Mouse (Mus musculus) kidney, embryonic 14.5 days (tissue): ENCODE measurements around the gene Rnpepl1. TPM values are rescaled to one million over a fixed set of nuclear protein-coding genes. Genes with fewer than 3 reads are reported as not detected.
"Not testable (repeated sequence)": the region's sequence is repeated elsewhere in the genome, so short reads cannot be mapped to it uniquely, and the experiment has no call there.

Experiments
- ATAC-seq: fragments of 200-750 bp; cut with Nextera tagmentation; 2 replicates; pipeline ENCODE4 v1.8.0; 2017; ENCODE audit warnings: moderate number of reproducible peaks, mild to moderate bottlenecking, moderate TSS enrichment, moderate library complexity; ENCODE audit not compliant: low FRiP score, low TSS enrichment
- H3K27ac ChIP-seq: fragments of 300-500 bp; sonication (generic); 2 replicates; pipeline ENCODE4 v1.5.1; 2014; ENCODE audit warnings: low read depth, mild to moderate bottlenecking, low read length, moderate library complexity, mixed read lengths
- H3K27me3 ChIP-seq: fragments of 300-500 bp; sonication (generic); 2 replicates; pipeline ENCODE4 v1.6.1; 2014; ENCODE audit warnings: mild to moderate bottlenecking, low read length; ENCODE audit not compliant: control insufficient read depth, insufficient read depth
- H3K36me3 ChIP-seq: fragments of 300-500 bp; sonication (generic); 2 replicates; pipeline ENCODE4 v1.6.1; 2014; ENCODE audit warnings: low read length, mixed read lengths; ENCODE audit not compliant: control insufficient read depth, insufficient read depth
- H3K4me1 ChIP-seq: fragments of 300-500 bp; sonication (generic); 2 replicates; pipeline ENCODE4 v1.6.1; 2014; ENCODE audit warnings: low read length, mixed read lengths; ENCODE audit not compliant: control insufficient read depth, insufficient read depth
- H3K4me2 ChIP-seq: fragments of 300-500 bp; sonication (generic); replicated peaks from 2 replicates; pipeline ENCODE4 v1.6.1; 2014; ENCODE audit warnings: low read depth, mild to moderate bottlenecking, low read length
- H3K4me3 ChIP-seq: fragments of 300-500 bp; sonication (generic); 2 replicates; pipeline ENCODE4 v1.5.1; 2014; ENCODE audit warnings: mild to moderate bottlenecking, low read length
- H3K9ac ChIP-seq: fragments of 300-500 bp; sonication (generic); 2 replicates; pipeline ENCODE4 v1.6.1; 2014; ENCODE audit warnings: low read depth, mild to moderate bottlenecking, low read length, moderate library complexity
- H3K9me3 ChIP-seq: fragments of 300-500 bp; sonication (generic); 2 replicates; pipeline ENCODE4 v1.6.1; 2016; ENCODE audit warnings: low read length; ENCODE audit not compliant: control insufficient read depth
- WGBS: fragments of 180-500 bp; shearing (Covaris S2); extraction: QIAGEN DNeasy Blood & Tissue Kit; methylation state at CpG from one replicate; pipeline ENCODE4 v1.1.7; 2014; 5-methylcytosine and 5-hydroxymethylcytosine counted together
- polyA plus RNA-seq: library from polyadenylated mRNA; unstranded; fragments of >200 nt; fragmentation: Nextera tagmentation; extraction: Ambion mirVana; gene quantifications from 2 replicates; pipeline ENCODE4 v1.2.1, GENCODE M21; 2014

Rnpepl1 gene
- polyA plus RNA-seq, 1 experiment from 2014 or later, result 36.3 TPM

DNA sequence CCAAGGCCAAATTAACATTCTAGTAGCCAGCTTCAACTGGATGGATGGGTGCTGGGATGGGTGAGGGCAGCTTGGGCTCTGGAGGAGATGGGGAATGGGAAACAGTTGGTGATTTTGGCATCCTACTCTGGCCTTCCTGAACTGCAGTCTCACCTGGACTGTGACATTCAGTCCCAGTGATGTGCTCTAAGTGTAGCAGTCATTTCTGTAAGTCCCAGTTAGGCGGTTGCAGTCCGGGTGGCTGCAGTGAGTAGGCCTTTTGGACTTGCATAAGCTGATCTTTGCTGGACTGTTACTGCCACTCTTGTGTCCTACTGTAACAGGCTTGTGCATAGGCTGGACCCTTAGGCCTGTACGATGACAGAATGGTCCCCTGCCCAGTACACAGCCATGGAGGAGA lies 37.4 kb downstream of the Rnpepl1 start:
- H3K27me3 ChIP-seq, result no peaks in the 10 kb centered on the region
- ATAC-seq, result no peak
- H3K27ac ChIP-seq, result no peak overlapping the region
- H3K36me3 ChIP-seq, result peaks cover 59% of the 10 kb centered on the region
- no peaks in the 10 kb centered on the region for H3K4me1 ChIP-seq
- H3K4me2 ChIP-seq, result no peak overlapping the region
- H3K9me3 ChIP-seq, result no peaks in the 10 kb centered on the region
- H3K4me3 ChIP-seq, result no peak overlapping the region
- H3K9ac ChIP-seq, result no peak overlapping the region
- WGBS, result 97% methylated on average over 3 of the region's 3 CpGs

DNA sequence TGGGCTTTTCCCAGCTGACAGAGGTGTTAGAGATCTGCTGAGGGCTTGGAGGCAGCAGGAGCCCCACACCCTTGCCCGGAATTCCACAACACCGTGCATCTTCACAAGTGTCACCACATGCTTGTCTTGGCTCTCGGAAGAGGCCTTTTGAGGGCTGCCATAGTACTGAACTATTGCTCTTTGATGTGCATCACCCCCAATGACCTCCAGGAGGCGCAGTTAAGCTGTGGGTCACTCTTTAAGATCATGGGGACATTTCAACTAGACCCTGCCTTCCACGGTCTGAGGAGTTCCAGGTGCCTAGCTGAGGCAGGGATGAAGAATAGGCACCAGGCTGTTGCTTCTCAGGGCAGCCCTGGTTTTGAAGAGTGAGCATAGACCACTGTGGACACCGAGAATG lies 38.8 kb downstream of the Rnpepl1 start:
- H3K4me3 ChIP-seq, result no peak overlapping the region
- no peak for ATAC-seq
- H3K36me3 ChIP-seq, result peaks cover 44% of the 10 kb centered on the region
- no peak overlapping the region for H3K27ac ChIP-seq
- WGBS, result 63% methylated on average over 6 of the region's 6 CpGs
- H3K27me3 ChIP-seq, result no peaks in the 10 kb centered on the region
- no peaks in the 10 kb centered on the region for H3K4me1 ChIP-seq
- H3K4me2 ChIP-seq, result no peak overlapping the region
- H3K9me3 ChIP-seq, result no peaks in the 10 kb centered on the region
- no peak overlapping the region for H3K9ac ChIP-seq

DNA sequence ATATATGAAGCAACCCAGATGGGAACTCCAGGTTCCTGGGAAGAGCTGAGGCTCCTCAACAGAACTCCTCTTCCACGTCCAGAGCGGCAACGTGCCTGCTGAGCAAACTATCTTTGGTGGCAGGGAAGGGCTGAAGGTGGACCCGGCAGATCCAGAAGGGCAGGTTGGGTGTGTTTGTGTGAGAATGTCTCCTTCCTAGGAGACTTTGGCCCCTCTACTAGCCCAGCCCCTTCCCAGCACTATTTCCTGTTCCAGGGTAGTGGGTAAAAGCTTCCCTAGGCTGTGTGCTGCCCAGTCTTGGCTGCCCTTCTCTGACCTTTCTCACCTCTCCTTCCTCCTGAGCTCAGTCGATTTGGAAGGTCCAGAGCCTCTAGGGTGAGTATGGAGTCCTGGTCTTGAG lies 40.0 kb downstream of the Rnpepl1 start, which contains the start of gene Gpr35:
Gene Gpr35 (plus strand): TSS at position 259 of the 400 bp plus-strand sequence.
- no peak for ATAC-seq
- WGBS, result 68% methylated on average over 5 of the region's 5 CpGs
- Histone ChIP-seq H3K4me2 (no peak within 1 kb of the TSS), H3K36me3 (peaks cover 32% of the 10 kb centered on the region), H3K27me3 (no peaks in the 10 kb centered on the region), H3K4me1 (no peaks in the 10 kb centered on the region), H3K27ac (no peak within 1 kb of the TSS), H3K9me3 (no peaks in the 10 kb centered on the region), H3K4me3 (no peak within 1 kb of the TSS), H3K9ac (no peak within 1 kb of the TSS)

DNA sequence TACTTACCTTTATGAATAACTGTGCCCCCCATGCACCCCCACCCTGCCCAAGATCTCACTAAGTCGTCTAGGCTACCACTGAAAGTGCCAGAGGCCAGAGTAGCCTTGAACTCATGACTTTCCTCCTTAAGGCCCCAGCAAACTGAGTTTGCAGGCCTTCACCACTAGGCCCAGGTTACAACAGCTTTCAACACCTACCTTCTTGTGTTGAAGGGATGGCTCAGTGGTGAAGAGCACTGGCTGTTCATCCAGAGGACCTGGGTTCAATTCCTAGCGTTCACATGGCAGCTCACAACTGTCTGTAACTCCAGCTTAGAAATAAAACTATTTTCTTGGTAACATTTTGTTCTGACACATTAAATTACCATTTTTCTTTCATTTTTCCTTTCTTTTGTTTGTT lies 43.1 kb downstream of the Rnpepl1 start:
- H3K4me3 ChIP-seq, result no peak overlapping the region
- H3K4me2 ChIP-seq, result no peak overlapping the region
- no peak for ATAC-seq
- 67% methylated on average over 2 of the region's 2 CpGs for WGBS
- no peak overlapping the region for H3K27ac ChIP-seq
- peaks cover 4% of the 10 kb centered on the region for H3K36me3 ChIP-seq
- no peaks in the 10 kb centered on the region for H3K4me1 ChIP-seq
- no peak overlapping the region for H3K9ac ChIP-seq
- H3K9me3 ChIP-seq, result no peaks in the 10 kb centered on the region
- H3K27me3 ChIP-seq, result no peaks in the 10 kb centered on the region

DNA sequence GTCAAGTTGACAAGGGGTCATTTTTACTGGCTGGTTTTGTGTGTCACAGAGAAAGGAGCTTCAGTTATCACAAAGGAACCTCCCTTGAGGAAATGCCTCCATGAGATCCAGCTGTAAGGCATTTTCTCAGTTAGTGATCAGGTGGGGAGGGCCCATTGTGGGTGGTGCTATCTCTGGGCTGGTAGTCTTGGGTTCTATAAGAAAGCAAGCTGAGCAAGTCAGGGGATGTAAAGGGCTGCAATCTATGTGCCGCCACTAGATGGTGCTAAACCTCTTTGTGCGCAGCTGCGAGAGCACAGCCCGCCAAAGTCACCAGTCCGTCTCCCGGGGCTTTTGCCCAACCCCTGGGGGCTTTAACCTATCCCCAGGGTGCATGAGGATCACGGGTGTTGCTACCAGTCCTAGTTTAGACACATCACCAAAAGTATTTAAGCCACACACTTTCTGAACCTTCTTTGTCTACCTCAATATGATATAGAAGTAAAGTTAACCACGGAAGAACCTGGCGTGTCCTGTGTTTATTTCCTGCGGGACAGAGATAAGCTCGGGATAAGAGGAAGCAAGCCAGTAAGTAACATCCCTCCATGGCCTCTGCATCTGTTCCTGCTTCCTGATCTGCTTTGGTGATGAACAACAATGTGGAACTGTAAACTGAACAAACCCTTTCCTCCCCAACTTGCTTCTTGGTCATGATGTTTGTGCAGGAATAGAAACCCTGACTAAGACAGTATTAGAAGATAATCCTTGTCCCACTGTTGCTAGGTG lies 46.2 kb downstream of the Rnpepl1 start:
- not testable (repeated sequence) for H3K9me3 ChIP-seq, H3K27ac ChIP-seq, H3K4me2 ChIP-seq, ATAC-seq, H3K4me1 ChIP-seq, H3K4me3 ChIP-seq, H3K27me3 ChIP-seq, H3K36me3 ChIP-seq
- 8% methylated on average over 11 of the region's 11 CpGs for WGBS
- 0 out of 2 replicates have a peak overlapping the region, but pooled peaks have one; percentile 23 for H3K9ac ChIP-seq

DNA sequence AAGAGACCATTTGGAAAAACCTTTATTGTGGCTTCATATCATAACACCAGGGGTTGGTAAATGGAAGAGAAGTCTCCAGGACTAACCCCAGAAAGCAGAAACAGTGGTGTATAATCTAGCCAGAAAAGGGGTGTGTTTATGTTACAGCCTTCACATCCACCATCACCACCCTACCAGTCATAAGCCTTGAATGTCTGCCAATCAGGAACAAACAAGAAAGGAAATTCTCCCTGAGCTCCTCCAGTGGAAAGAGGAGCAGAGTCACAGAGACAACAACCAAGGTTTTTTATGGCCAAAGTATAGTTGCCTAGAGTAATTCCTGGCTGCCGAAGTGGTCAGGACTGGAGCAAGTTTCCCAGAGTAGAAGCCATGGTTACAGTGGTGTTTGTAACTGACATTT lies 48.4 kb downstream of the Rnpepl1 start:
- Histone ChIP-seq H3K9me3 (no peaks in the 10 kb centered on the region), H3K4me3 (no peak overlapping the region), H3K9ac (no peak overlapping the region), H3K27ac (no peak overlapping the region), H3K4me1 (no peaks in the 10 kb centered on the region), H3K36me3 (no peaks in the 10 kb centered on the region), H3K4me2 (no peak overlapping the region), H3K27me3 (no peaks in the 10 kb centered on the region)
- 60% methylated on average over 1 of the region's 1 CpGs for WGBS
- no peak for ATAC-seq

DNA sequence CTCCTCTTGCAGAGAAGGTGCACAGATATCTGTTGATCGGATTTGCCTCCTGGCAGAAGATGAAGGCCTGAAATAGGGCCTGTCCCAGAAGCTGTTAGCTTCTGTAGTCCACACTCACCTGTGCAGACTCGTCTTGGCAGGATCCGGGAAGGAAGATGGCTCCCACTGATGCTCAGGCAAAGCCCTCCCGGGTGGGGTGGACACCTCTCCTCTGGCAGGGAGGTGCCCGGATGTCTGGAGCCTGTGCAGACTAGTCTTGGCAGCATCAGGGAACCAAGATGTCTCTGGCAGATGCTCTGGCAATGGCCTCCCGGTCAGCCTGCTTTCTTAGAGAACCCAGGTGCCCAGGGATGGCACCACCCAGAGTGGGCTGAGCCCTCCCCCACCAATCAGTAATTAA lies 60.2 kb downstream of the Rnpepl1 start:
- H3K9me3 ChIP-seq, H3K36me3 ChIP-seq, ATAC-seq, H3K9ac ChIP-seq, H3K27me3 ChIP-seq, H3K27ac ChIP-seq, H3K4me3 ChIP-seq, H3K4me1 ChIP-seq, H3K4me2 ChIP-seq: not testable (repeated sequence)
- 86% methylated on average over 6 of the region's 6 CpGs for WGBS

DNA sequence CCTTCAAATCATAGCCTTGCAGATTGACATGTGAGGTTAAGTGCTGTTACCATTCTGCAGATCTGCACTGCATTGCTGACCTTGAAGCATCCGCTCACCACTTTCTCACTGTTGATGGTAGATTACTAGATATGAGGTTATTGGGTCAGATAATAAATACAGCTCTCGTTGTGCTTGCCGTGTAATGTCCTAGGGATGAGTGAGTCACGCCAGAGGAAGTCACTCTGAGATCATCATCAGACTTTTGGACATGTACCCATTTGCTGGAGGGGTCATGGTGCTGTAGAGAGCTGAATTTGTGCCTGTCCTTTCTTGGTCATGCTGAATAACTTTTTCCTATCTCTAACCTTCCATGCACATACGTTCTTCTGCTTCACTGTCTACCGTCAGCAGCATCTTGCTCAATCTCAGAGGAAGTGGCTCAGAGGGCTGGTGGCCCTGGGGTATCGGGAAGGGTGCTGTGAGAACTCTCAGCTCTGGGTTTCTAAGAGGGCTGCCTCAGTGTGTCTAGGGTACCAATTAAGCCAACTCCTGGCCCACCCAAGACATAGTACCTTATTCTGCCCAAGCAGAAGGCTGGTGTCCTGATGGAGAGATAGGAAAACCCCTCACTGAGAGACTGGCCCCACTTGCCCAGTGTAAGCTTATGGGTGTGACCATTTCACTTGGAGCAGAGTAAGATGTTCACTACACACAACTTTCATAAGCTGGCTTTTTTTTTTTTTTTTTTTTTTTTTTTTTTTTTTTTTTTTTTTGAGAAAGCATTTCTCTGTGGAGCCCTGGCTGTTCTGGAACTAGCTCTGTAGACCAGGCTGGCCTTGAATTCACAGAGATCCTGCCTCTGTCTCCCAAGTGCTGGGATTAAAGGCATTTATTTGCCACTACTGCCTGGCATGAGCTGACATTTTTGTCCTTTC lies 61.6 kb downstream of the Rnpepl1 start:
- 86% methylated on average over 7 of the region's 7 CpGs for WGBS
- Histone ChIP-seq H3K4me1 (no peaks in the 10 kb centered on the region), H3K27me3 (no peaks in the 10 kb centered on the region), H3K9ac (no peak overlapping the region), H3K27ac (no peak overlapping the region), H3K4me2 (no peak overlapping the region), H3K4me3 (no peak overlapping the region), H3K9me3 (no peaks in the 10 kb centered on the region), H3K36me3 (no peaks in the 10 kb centered on the region)
- ATAC-seq, result no peak

DNA sequence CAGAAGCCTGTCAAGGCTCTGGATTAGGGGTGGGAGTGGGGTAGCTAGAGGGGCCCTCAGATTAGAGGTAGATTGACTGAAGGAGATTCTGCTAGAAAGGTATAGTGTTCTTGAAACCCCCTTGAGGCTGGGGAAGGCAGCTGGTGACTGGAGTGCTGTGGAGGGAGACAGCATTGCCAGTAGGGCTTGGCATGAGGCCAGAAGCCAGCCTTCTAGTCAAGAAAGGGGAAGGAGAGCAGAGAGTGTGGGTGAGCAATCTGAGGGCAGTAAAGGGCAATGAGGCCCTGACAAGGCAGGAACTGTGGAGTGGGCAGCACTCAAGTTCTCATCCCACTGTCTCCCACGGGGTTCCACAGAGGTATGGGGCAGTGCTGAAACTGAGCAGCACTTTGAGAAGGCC lies 62.3 kb downstream of the Rnpepl1 start:
- ATAC-seq, result no peak

More for the DNA sequence above, 62.3 kb downstream of the Rnpepl1 start:
- Histone ChIP-seq H3K27me3 (no peaks in the 10 kb centered on the region), H3K4me3 (no peak overlapping the region), H3K9me3 (no peaks in the 10 kb centered on the region), H3K36me3 (no peaks in the 10 kb centered on the region), H3K27ac (no peak overlapping the region), H3K4me1 (no peaks in the 10 kb centered on the region), H3K4me2 (no peak overlapping the region), H3K9ac (no peak overlapping the region)
- WGBS, result 45% methylated on average over 1 of the region's 1 CpGs
